Mouse (Mus musculus) stomach, postnatal 0 days (tissue): ENCODE measurements at regions not wholly inside any gene's neighbourhood (a gene's known extent, or its start where the extent isn't known, plus 50 kb on each side); places are given as distances from the start of the nearest gene placed in this dataset.

Source experiments
- ATAC-seq: fragments of 200-750 bp; cut with Nextera tagmentation; 2 replicates; pipeline ENCODE4 v1.8.0; 2017; ENCODE audit not compliant: low FRiP score, low TSS enrichment
- DNase-seq: peaks from one replicate; pipeline ENCODE4 v3.0.0-alpha.2; 2016; ENCODE audit warnings: low spot score
- H3K27ac ChIP-seq: fragments of 300-500 bp; sonication (generic); replicated peaks from 2 replicates; pipeline ENCODE4 v1.5.1; 2014; ENCODE audit warnings: mild to moderate bottlenecking, control low read depth
- H3K27me3 ChIP-seq: fragments of 300-500 bp; sonication (generic); 2 replicates; pipeline ENCODE4 v1.6.1; 2014; ENCODE audit warnings: low read length; ENCODE audit not compliant: control insufficient read depth, insufficient read depth
- H3K36me3 ChIP-seq: fragments of 300-500 bp; sonication (generic); 2 replicates; pipeline ENCODE4 v1.6.1; 2014; ENCODE audit warnings: low read length, mixed read lengths; ENCODE audit not compliant: control insufficient read depth, insufficient read depth
- H3K4me1 ChIP-seq: fragments of 300-500 bp; sonication (generic); replicated peaks from 2 replicates; pipeline ENCODE4 v1.6.1; 2014; ENCODE audit warnings: antibody characterized with exemption; ENCODE audit not compliant: control insufficient read depth, insufficient read depth
- H3K4me2 ChIP-seq: fragments of 300-500 bp; sonication (generic); replicated peaks from 2 replicates; pipeline ENCODE4 v1.6.1; 2014; ENCODE audit warnings: low read depth, mild to moderate bottlenecking, control low read depth, moderate library complexity
- H3K4me3 ChIP-seq: fragments of 300-500 bp; sonication (generic); 2 replicates; pipeline ENCODE4 v1.5.1; 2014; ENCODE audit warnings: low read depth, low read length, control low read depth
- H3K9ac ChIP-seq: fragments of 300-500 bp; sonication (generic); 2 replicates; pipeline ENCODE4 v1.6.1; 2014; ENCODE audit warnings: mild to moderate bottlenecking, low read length, control low read depth, mixed read lengths
- H3K9me3 ChIP-seq: fragments of 300-500 bp; sonication (generic); 2 replicates; pipeline ENCODE4 v1.6.1; 2016; ENCODE audit warnings: low read length; ENCODE audit not compliant: control insufficient read depth
- CTCF ChIP-seq: IDR thresholded peaks from 2 replicates; pipeline ENCODE4 v1.5.1; 2016; ENCODE audit warnings: antibody characterized with exemption, low read depth, mild to moderate bottlenecking, moderate library complexity
- EP300 ChIP-seq: optimal IDR thresholded peaks from 2 replicates; pipeline ENCODE3; 2016; ENCODE audit warnings: antibody characterized with exemption
- WGBS: fragments of 180-500 bp; shearing (Covaris S2); extraction: QIAGEN DNeasy Blood & Tissue Kit; methylation state at CpG from one replicate; pipeline ENCODE4 v1.1.7; 2014; 5-methylcytosine and 5-hydroxymethylcytosine counted together

DNA sequence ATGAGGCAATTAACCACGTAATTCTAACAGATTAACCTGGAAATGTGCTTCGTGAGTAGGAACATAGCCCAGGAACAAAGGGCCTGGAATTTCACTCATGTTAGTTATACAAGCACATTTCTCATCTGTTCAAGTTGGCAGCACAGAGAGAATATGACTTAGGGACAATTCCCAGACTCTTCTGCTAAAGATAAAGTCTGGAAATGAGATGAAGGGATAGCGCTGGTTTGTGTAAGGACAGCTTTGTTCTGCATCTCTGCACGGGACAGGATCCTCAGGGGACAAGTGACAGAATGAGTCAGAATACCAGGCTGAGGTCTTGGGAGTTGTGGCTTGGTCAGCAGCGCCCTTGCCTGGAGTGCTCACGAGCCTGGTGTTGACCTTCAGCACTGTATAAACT lies 206.2 kb upstream of the Prok2 start:
- Histone ChIP-seq H3K4me3 (no peak overlapping the region), H3K27me3 (no peaks in the 10 kb centered on the region), H3K36me3 (no peaks in the 10 kb centered on the region), H3K27ac (peak overlapping the region; percentile 41; the same call in 1 of the 2 replicates), H3K9ac (no peak overlapping the region), H3K4me1 (peaks cover 2% of the 10 kb centered on the region; the same call in 1 of the 2 replicates), H3K9me3 (no peaks in the 10 kb centered on the region), H3K4me2 (no peak overlapping the region)
- ATAC-seq = peak; percentile 22; the same call in 1 of the 2 replicates
- no peak for DNase-seq
- no peak for TF ChIP-seq EP300
- TF ChIP-seq CTCF = no peak
- 59% methylated on average over 6 of the region's 6 CpGs for WGBS

DNA sequence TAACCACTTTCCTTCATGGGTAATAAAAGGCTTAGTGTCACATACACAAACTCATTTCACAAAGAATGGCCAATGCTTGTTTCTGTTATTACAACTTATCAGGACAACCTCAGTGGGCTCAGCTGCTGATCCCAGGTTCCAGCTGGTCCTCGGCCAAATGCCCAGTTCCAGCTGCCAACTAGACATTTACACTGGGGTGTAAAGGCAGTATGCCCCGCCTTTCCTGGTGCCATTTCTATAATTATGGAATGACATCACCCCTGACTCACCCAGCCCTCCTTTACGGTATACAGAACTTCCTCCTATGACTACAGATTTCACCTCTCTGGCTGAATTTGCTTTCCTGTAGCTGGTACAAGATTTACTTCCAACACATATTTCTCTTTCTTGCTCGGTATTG lies 205.4 kb upstream of the Prok2 start:
- ATAC-seq = peak; percentile 87
- TF ChIP-seq EP300 (no peak), CTCF (no peak)
- 35% methylated on average over 4 of the region's 4 CpGs for WGBS
- H3K27ac ChIP-seq = peak overlapping the region; percentile 41; the same call in 1 of the 2 replicates
- no peak overlapping the region for H3K4me2 ChIP-seq
- no peaks in the 10 kb centered on the region for H3K27me3 ChIP-seq
- no peaks in the 10 kb centered on the region for H3K36me3 ChIP-seq
- H3K9me3 ChIP-seq = no peaks in the 10 kb centered on the region
- H3K4me1 ChIP-seq = peaks cover 2% of the 10 kb centered on the region; the same call in 1 of the 2 replicates
- DNase-seq = peak; percentile 88
- no peak overlapping the region for H3K4me3 ChIP-seq
- no peak overlapping the region for H3K9ac ChIP-seq

DNA sequence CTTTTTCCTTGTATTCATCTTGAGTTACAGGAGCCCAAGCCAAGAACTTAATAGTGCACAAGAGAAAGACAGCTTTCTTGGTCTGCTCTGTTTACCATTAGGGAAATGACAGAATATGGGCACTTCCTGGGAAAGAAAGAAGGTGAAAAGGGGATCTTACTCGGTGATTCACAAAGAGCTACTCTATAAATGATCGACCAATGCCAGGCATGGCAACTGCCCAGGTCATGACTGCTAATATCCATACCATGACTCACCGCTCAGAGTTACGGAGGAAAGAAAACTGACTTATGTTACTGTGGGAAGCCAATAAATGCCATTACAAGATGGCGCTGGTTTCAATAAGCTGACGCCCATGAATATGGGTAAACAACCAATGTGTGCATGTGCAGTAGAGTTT lies 204.1 kb upstream of the Prok2 start:
- no peak overlapping the region for H3K9ac ChIP-seq
- H3K36me3 ChIP-seq = no peaks in the 10 kb centered on the region
- no peak overlapping the region for H3K4me2 ChIP-seq
- H3K4me1 ChIP-seq = peaks cover 2% of the 10 kb centered on the region; the same call in 1 of the 2 replicates
- DNase-seq = peak; percentile 21
- ATAC-seq = peak; percentile 39; the same call in 1 of the 2 replicates
- no peak overlapping the region for H3K4me3 ChIP-seq
- H3K9me3 ChIP-seq = no peaks in the 10 kb centered on the region
- 83% methylated on average over 6 of the region's 6 CpGs for WGBS
- no peaks in the 10 kb centered on the region for H3K27me3 ChIP-seq
- TF ChIP-seq CTCF (no peak), EP300 (no peak)
- no peak overlapping the region for H3K27ac ChIP-seq

DNA sequence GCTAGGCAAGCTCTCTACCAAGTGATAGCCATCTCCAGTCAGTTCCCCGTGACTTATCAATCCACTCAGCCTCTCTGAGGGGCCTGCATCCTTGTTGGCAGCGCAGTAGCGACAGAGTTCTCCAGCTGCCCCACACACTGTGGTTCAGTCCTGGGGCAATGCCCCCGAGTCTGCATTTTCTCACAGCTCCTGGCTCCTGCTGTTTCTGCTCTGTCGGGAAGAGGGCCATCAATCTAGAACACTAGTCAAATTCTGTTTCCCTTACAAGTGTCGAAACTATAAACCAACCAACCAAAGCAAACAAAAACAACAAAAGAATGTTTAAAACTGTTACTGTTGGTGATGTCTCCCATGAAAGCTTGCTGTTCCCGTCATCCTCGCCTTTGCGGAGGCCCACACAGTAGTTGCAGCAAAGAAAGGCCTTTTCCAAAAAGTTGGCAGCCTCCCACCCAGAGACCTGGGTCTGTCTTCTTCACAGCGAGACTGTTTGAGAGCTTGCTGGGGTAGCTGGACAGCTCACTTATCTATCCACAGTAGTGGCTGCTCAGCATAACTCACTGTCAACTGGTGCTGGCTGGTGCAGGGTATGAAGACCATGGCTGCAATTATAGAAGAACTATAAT lies 201.9 kb upstream of the Prok2 start:
- Histone ChIP-seq H3K4me1 (no peaks in the 10 kb centered on the region; the same call in 1 of the 2 replicates), H3K4me2 (no peak overlapping the region), H3K9me3 (no peaks in the 10 kb centered on the region), H3K4me3 (no peak overlapping the region), H3K27ac (no peak overlapping the region), H3K36me3 (no peaks in the 10 kb centered on the region), H3K9ac (no peak overlapping the region), H3K27me3 (no peaks in the 10 kb centered on the region)
- DNase-seq = no peak
- WGBS = 40% methylated on average over 10 of the region's 10 CpGs
- TF ChIP-seq CTCF (no peak), EP300 (no peak)
- no peak for ATAC-seq

DNA sequence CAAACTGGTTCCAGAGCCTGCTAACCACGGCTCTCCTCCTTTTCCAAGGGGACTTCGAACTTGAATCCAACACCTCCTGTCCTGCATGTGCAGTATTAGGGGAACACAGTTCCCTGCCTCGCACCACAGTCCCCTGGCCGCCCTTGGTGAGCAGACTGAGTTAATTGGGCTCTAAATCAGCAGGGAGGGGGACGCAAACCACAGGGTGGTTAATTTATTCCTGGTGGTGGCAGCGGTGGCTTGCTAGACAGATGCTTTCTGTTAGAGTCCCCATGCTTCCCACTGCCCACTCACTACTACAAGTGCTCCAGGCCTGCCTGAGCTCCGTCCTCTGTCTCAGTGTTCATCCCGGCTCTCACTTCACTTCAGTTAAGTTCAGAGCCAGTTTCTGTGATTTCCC lies 198.0 kb upstream of the Prok2 start:
- 76% methylated on average over 8 of the region's 8 CpGs for WGBS
- Histone ChIP-seq H3K4me3 (no peak overlapping the region), H3K4me2 (no peak overlapping the region), H3K27me3 (no peaks in the 10 kb centered on the region), H3K9me3 (no peaks in the 10 kb centered on the region), H3K27ac (no peak overlapping the region), H3K9ac (no peak overlapping the region), H3K36me3 (no peaks in the 10 kb centered on the region), H3K4me1 (no peaks in the 10 kb centered on the region)
- peak; percentile 24; the same call in 1 of the 2 replicates for TF ChIP-seq CTCF
- no peak for TF ChIP-seq EP300
- no peak for ATAC-seq
- no peak for DNase-seq

DNA sequence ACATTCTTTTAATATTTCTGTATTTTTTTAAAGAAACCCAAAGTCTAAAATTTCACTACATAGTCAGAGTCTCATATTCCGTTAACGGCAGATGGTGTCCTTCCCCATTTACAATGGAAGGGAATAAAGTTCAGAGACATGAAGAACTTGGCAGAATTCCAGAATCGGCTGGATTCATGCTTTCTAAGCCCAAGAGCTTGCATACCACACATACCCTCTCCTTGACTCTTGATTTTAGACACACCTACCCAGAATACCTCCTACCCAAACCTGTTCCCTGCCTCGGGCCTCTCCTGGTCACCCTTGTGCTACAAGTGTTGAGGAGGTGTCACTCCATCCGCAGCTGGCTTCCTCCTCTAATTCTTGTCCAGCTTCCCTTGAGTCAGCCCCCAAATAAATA lies 195.8 kb upstream of the Prok2 start:
- no peaks in the 10 kb centered on the region for H3K27me3 ChIP-seq
- no peak for ATAC-seq
- H3K9me3 ChIP-seq = no peaks in the 10 kb centered on the region
- 39% methylated on average over 5 of the region's 5 CpGs for WGBS
- TF ChIP-seq CTCF = no peak
- no peak for TF ChIP-seq EP300
- H3K27ac ChIP-seq = no peak overlapping the region
- no peaks in the 10 kb centered on the region for H3K4me1 ChIP-seq
- no peak overlapping the region for H3K4me3 ChIP-seq
- no peak overlapping the region for H3K4me2 ChIP-seq
- no peak overlapping the region for H3K9ac ChIP-seq
- no peaks in the 10 kb centered on the region for H3K36me3 ChIP-seq
- no peak for DNase-seq
